Mouse (Mus musculus) splenic B cell, adult 2 months (primary cell): ENCODE data around the gene Sigirr.

Experiments used
- DNase-seq: peaks from one replicate; pipeline ENCODE4 v3.0.0-alpha.2; 2011; ENCODE audit warnings: low read depth, low spot score
- H3K27me3 ChIP-seq: 2 replicates; pipeline ENCODE4 v1.6.1; 2012; ENCODE audit warnings: mild to moderate bottlenecking, low read length, moderate library complexity, mixed read lengths; ENCODE audit not compliant: control insufficient read depth, poor library complexity, insufficient read depth, severe bottlenecking
- H3K36me3 ChIP-seq: 2 replicates; pipeline ENCODE4 v1.6.1; 2012; ENCODE audit warnings: mild to moderate bottlenecking, low read length, moderate library complexity, mixed read lengths; ENCODE audit not compliant: control insufficient read depth, poor library complexity, insufficient read depth, severe bottlenecking

Gene Sigirr

GRCm38 (mm10) chr7:141058601-141059341, 41.6 kb downstream of the Sigirr start:
- peak; percentile 35 for DNase-seq

GRCm38 (mm10) chr7:141057541-141057940, 42.8 kb downstream of the Sigirr start:
- no peaks in the 10 kb centered on the region for H3K36me3 ChIP-seq
- DNase-seq, result no peak

More at GRCm38 (mm10) chr7:141058601-141059341, 41.6 kb downstream of the Sigirr start:
- H3K36me3 ChIP-seq, result no peaks in the 10 kb centered on the region
- no peaks in the 10 kb centered on the region for H3K27me3 ChIP-seq

DNA sequence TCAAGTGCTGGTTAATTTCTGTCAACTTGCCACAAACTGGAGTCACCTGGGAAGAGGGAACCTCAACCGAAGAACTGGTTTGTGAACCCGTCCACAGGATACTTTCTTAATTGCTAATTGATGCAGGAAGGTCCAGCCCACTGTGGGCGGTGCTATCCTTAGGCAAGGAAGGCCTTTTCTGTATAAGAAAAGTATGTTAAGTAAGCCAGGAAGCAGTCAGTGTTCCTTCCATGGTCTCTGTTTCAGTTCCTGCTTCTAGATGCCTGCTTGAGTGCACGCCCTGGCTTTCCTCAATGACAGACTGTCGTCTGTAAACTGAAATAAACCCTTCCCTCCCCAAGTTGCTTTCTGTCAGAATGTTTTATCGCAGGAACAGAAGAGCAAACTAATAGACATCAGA, 43.4 kb downstream of the Sigirr start:
- DNase-seq, result peak; percentile 36
- Histone ChIP-seq H3K27me3 (no peaks in the 10 kb centered on the region), H3K36me3 (no peaks in the 10 kb centered on the region)

More at GRCm38 (mm10) chr7:141057541-141057940, 42.8 kb downstream of the Sigirr start:
- no peaks in the 10 kb centered on the region for H3K27me3 ChIP-seq

GRCm38 (mm10) chr7:141055785-141056184, 44.6 kb downstream of the Sigirr start:
- no peaks in the 10 kb centered on the region for H3K27me3 ChIP-seq
- no peak for DNase-seq
- no peaks in the 10 kb centered on the region for H3K36me3 ChIP-seq

- no peak for DNase-seq
- Histone ChIP-seq H3K27me3 (no peaks in the 10 kb centered on the region), H3K36me3 (no peaks in the 10 kb centered on the region)
Observed at GRCm38 (mm10) chr7:141052421-141052820, 48.0 kb downstream of the Sigirr start.

DNA sequence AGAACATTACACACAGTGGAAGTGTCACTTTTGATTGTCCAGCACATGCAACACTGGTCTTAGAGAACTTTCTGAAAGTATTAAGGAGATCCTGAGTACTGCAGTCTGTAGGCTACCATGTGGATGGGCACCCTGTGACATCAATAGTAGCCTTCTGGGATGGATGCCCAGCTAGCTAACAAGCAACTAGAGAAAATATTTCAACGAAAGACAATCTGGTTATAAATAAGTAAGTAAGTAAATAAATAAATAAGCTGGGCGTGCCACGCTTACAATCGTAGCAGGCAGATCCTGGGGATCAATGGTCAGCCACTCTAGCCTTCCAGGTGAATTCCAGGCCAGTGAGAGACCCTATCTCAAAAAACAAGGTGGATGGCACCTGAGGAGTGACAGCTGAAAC, 48.4 kb downstream of the Sigirr start:
- DNase-seq, result no peak
- no peaks in the 10 kb centered on the region for H3K36me3 ChIP-seq
- H3K27me3 ChIP-seq, result no peaks in the 10 kb centered on the region

DNA sequence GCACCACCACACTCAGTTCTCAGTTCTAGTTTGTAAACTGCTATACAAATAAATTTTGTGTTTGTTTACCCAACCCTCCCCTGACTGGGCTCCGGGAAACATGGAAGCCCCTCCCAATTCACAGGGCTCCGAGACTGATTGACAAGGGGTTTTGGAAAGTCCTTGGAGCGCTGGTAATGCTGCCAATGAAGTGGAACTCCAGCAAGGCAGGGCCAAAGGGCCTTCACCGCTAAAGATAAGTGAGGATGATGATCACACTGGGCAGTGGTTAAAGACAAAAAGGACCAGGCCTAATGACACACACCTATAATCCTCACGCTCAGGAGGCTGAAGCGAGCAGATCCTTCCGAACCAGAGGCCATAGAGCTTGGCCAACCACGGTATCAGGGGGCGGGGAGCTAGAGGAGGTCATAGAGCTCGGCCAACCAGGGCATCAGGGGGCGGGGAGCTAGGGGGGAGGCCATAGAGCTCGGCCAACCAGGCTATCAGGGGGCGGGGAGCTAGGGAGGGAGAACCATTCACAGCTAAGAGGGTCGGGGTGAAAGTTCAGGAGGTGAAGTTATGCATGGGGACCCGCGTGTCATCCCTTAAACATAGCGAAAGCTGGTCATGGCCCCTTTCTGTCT, 49.2 kb downstream of the Sigirr start:
- no peaks in the 10 kb centered on the region for H3K27me3 ChIP-seq
- no peak for DNase-seq
- no peaks in the 10 kb centered on the region for H3K36me3 ChIP-seq

GRCm38 (mm10) chr7:141049326-141049725, 51.0 kb downstream of the Sigirr start:
- no peak for DNase-seq
- Histone ChIP-seq H3K36me3 (no peaks in the 10 kb centered on the region), H3K27me3 (no peaks in the 10 kb centered on the region)

DNA sequence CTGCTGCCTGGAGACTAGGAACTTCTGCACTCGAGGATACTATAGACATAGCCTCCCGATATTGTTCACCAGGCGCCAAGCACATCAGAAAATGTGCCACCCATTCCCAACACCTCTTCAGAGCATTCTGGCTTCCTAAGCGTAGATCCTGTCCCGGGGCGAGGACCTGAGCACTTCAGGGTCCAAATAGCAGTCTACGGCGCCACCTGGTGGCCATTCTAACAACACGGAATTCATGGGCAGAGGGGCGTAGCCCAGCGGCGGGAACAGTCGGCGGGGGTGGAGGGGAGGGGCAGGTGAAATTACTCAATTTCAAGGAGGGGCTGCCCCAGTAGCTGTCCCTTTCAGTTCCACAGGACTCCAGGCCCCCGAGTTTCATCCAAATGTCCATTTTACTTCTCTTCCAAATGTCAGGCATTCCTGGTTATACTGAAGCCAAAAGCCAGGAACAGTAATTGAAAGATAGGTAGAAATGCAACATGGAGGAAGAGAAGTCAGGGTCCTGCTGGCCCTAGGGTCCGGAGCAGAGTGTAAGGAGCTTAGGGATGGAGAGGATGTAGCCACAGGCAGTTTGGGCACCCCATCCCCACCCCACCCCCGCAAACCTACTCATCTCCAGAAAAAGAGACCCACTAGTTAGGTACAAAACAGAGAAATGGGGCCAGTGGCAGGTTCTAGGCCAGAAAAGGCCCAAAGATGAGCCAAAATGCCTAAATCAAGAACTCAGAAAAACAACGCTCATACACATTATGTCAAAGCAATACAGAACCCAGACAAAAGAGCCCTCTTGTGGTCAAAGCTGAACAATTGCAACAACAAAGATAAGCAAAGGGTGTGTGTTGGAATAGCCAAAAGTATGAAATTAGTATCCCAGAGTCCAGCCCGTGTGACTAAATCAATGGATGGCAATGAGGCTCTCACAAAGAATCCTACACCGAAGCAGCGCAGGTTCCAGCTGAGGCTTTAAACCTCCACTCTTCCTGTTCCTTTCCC, 51.9 kb downstream of the Sigirr start:
- Histone ChIP-seq H3K36me3 (no peaks in the 10 kb centered on the region), H3K27me3 (no peaks in the 10 kb centered on the region)
- peak; percentile 93 for DNase-seq

DNA sequence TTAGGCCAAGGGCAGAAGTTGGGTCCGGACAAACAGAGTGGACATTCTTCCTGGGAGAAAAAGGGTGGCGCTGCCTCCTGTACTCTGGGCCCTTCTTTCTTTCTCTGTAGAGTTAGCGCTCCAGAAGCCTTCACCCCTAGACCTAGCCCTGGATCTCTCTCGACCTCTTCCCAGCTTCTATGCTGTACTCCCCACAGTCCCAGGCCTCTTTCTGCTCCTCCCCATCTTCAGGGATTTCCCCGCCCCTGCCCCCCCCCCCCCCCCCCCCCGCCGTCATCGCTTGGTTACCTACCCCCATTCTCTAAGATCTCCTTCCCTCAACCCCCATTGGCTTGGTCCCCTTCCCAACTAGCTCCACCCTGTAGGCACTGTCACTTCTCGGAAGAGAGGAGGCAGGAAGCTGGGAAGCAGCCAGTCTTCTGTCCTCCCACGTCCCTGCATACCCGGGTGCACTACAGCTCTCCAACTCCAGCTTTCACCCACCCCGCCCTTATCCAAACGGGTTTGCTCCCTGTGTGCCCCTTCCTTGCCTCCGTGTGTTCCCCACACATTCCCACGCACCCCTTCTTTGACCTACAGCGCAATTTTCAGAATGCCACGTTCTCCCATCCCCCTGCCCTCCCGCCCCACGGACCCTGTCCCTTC, 52.7 kb downstream of the Sigirr start:
- Histone ChIP-seq H3K36me3 (no peaks in the 10 kb centered on the region), H3K27me3 (no peaks in the 10 kb centered on the region)
- no peak for DNase-seq

DNA sequence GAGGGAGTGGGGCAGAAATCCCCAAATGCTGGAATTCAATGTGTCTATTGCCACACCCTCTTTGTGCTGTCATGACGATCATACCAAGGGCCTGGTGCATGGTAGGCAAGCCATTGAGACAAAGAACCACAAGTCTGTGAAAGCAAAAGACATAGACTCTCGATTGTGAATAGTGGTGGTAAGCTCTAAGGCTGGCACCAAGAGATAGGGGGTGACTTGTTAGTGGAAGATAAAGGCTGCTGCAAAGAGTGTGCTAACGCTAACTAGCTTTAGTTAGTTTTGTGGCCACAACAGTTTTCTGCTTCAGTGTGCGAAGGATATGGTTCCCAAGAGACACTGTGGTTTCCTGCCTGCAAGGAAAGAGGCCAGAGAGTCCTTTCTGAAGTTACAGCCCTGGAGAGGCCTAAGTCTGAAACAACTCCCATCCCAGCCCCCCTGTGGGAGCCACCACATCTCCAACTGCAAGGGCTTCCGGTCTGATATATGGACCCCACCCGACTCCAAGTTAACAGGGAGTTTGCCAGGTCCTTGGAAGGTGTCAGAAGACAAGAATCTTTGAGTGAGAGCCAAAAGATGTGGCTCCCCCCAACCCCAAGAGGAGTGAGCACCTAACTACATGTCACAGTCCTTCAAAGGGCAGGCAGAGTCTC, 53.3 kb downstream of the Sigirr start:
- H3K27me3 ChIP-seq, result no peaks in the 10 kb centered on the region
- H3K36me3 ChIP-seq, result no peaks in the 10 kb centered on the region
- peak; percentile 40 for DNase-seq

- DNase-seq, result no peak
- Histone ChIP-seq H3K36me3 (no peaks in the 10 kb centered on the region), H3K27me3 (no peaks in the 10 kb centered on the region)
Observed at GRCm38 (mm10) chr7:141042539-141042938, 57.8 kb downstream of the Sigirr start.

GRCm38 (mm10) chr7:141041661-141042060, 58.7 kb downstream of the Sigirr start:
- Histone ChIP-seq H3K27me3 (no peaks in the 10 kb centered on the region), H3K36me3 (no peaks in the 10 kb centered on the region)
- DNase-seq, result no peak
